Mouse (Mus musculus) limb, embryonic 12.5 days (tissue): ENCODE data around the gene Serpina9. TPM values are rescaled to one million over a fixed set of nuclear protein-coding genes. Genes with fewer than 3 reads are reported as not detected.

Experiments used
- ATAC-seq: fragments of 200-750 bp; cut with Nextera tagmentation; 2 replicates; pipeline ENCODE4 v1.8.0; 2017; ENCODE audit warnings: low read depth, moderate TSS enrichment; ENCODE audit not compliant: insufficient number of reproducible peaks, insufficient read depth, low FRiP score, low TSS enrichment
- H3K27ac ChIP-seq: fragments of 300-500 bp; sonication (generic); 2 replicates; pipeline ENCODE4 v1.5.1; 2016; ENCODE audit warnings: mild to moderate bottlenecking, moderate library complexity
- H3K27me3 ChIP-seq: fragments of 300-500 bp; sonication (generic); 2 replicates; pipeline ENCODE4 v1.6.1; 2016; ENCODE audit warnings: mild to moderate bottlenecking, moderate library complexity
- H3K36me3 ChIP-seq: fragments of 300-500 bp; sonication (generic); 2 replicates; pipeline ENCODE4 v1.6.1; 2016; ENCODE audit warnings: mild to moderate bottlenecking, moderate library complexity
- H3K4me1 ChIP-seq: fragments of 300-500 bp; sonication (generic); replicated peaks from 2 replicates; pipeline ENCODE4 v1.6.1; 2016
- H3K4me2 ChIP-seq: fragments of 300-500 bp; sonication (generic); 2 replicates; pipeline ENCODE4 v1.6.1; 2016; ENCODE audit warnings: mild to moderate bottlenecking, moderate library complexity
- H3K4me3 ChIP-seq: fragments of 300-500 bp; sonication (generic); replicated peaks from 2 replicates; pipeline ENCODE4 v1.5.1; 2016; ENCODE audit warnings: mild to moderate bottlenecking
- H3K9ac ChIP-seq: fragments of 300-500 bp; sonication (generic); replicated peaks from 2 replicates; pipeline ENCODE4 v1.6.1; 2016; ENCODE audit warnings: mild to moderate bottlenecking, moderate library complexity
- H3K9me3 ChIP-seq: fragments of 300-500 bp; sonication (generic); 2 replicates; pipeline ENCODE4 v1.6.1; 2016; ENCODE audit warnings: mild to moderate bottlenecking, moderate library complexity
- WGBS: fragments of 180-500 bp; shearing (Covaris S2); methylation state at CpG from one replicate; pipeline ENCODE4 v1.1.7; 2016; 5-methylcytosine and 5-hydroxymethylcytosine counted together
- polyA plus RNA-seq: library from polyadenylated mRNA; unstranded; fragments of >200 nt; fragmentation: Nextera tagmentation; extraction: Ambion mirVana; gene quantifications from 2 replicates; pipeline ENCODE4 v1.2.1, GENCODE M21; 2016

Serpina9 gene
- not detected in 2 replicates for polyA plus RNA-seq

DNA sequence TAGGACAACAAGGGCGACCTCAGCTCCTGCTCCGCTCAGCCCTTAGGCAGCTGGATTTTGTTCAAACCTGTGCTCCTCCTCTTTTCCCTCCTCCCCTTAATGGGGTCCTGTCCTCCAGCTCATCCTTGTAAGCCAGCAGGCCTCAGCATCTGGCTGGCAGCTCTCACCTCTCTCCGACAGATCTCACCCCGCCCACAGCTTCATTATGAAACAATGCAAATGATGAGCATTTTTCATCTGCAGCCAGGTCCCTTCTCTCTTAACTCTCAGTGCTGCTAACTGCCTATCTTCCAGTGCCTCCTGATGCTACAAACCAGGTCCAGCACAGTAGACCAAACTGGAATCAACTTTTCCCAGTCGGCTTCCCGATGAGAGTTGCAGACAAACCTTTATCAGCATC is at the start of gene Serpina9:
Serpina9 (minus strand) TSS at position 136 of the 400 bp plus-strand sequence.
- H3K4me1 ChIP-seq: no peaks in the 10 kb centered on the region
- H3K27ac ChIP-seq: no peak within 1 kb of the TSS
- no peak within 1 kb of the TSS for H3K4me2 ChIP-seq
- no peak within 1 kb of the TSS for H3K4me3 ChIP-seq
- H3K9ac ChIP-seq: no peak within 1 kb of the TSS
- H3K36me3 ChIP-seq: no peaks in the 10 kb centered on the region
- peaks cover 4% of the 10 kb centered on the region; the same call in 1 of the 2 replicates for H3K9me3 ChIP-seq
- WGBS: 81% methylated on average over 6 of the region's 6 CpGs
- ATAC-seq: no peak
- no peaks in the 10 kb centered on the region for H3K27me3 ChIP-seq

DNA sequence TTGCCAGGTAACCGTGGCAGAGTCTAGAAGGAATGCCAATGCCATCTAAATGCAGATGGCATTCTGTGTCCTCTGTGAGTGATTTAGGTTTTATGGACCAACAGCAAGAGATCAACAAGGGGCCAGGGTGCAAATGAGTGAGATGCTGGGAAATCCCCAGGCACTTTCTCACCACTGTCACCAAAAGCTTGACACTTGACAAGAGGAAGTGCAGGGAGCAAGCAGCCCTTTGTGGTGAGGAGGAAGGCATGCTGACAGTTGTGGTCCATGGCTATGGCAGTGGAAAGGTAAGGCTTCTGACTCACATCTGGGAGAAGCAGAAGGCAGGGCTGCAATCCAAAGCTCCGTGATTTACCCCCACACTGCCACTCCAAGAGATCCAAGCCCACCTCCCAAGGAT is 48.3 kb upstream of the Serpina9 start:
- WGBS: 47% methylated on average over 2 of the region's 2 CpGs
- no peaks in the 10 kb centered on the region for H3K36me3 ChIP-seq
- H3K9ac ChIP-seq: no peak overlapping the region
- no peak overlapping the region for H3K4me2 ChIP-seq
- no peak overlapping the region for H3K4me3 ChIP-seq
- H3K27me3 ChIP-seq: no peaks in the 10 kb centered on the region; the same call in 1 of the 2 replicates
- no peak for ATAC-seq
- H3K27ac ChIP-seq: no peak overlapping the region
- H3K4me1 ChIP-seq: no peaks in the 10 kb centered on the region
- no peaks in the 10 kb centered on the region for H3K9me3 ChIP-seq

DNA sequence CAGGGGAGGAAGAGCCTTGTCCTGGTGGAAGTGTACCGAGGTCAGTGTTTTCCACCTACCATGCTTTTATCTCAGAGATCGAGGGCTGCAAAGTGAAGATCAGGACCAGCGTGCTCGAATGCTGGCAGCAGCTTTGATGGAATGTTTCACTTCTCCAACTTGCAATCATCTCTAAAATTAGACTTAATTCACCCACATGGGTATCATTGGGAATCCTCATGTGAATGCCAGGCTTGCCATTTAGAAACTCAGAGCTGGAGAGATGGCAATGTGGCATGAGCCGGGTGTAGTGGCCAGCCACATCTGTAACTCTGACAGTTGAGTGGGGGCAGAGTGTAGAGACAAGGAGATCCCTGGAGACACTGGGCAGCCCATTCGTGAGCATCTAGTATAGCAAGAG is 46.6 kb upstream of the Serpina9 start:
- no peak for ATAC-seq
- 81% methylated on average over 6 of the region's 6 CpGs for WGBS

DNA sequence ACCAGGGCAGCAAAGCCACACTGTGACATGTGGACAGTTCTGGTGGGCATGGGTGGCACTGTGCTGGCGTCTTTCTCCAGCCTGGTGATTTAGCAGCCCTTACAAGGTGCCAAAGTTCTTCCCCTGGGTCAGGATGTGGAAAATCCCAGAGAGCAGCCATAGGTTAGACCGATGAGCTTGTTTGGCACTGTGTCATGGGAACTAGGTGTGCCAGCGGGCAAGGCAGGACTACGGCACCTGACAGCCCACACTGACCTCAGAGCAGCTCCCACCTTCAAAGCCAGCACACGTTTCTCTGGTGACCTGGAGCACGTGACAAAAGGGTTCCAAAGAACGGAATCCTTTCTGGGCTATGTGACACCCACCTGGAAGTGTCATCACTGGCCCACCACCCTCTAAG is 44.0 kb upstream of the Serpina9 start:
- no peaks in the 10 kb centered on the region; the same call in 1 of the 2 replicates for H3K27me3 ChIP-seq
- H3K4me3 ChIP-seq: no peak overlapping the region
- no peak overlapping the region for H3K4me2 ChIP-seq
- H3K4me1 ChIP-seq: no peaks in the 10 kb centered on the region
- ATAC-seq: no peak
- no peak overlapping the region for H3K27ac ChIP-seq
- no peaks in the 10 kb centered on the region for H3K36me3 ChIP-seq
- WGBS: 79% methylated on average over 7 of the region's 7 CpGs
- H3K9ac ChIP-seq: no peak overlapping the region
- H3K9me3 ChIP-seq: no peaks in the 10 kb centered on the region

More for the DNA sequence above, 46.6 kb upstream of the Serpina9 start:
- Histone ChIP-seq H3K4me1 (no peaks in the 10 kb centered on the region), H3K27ac (no peak overlapping the region), H3K4me2 (no peak overlapping the region), H3K9ac (no peak overlapping the region), H3K36me3 (no peaks in the 10 kb centered on the region), H3K27me3 (no peaks in the 10 kb centered on the region; the same call in 1 of the 2 replicates), H3K9me3 (no peaks in the 10 kb centered on the region), H3K4me3 (no peak overlapping the region)

- WGBS: 27% methylated on average over 4 of the region's 4 CpGs
- H3K9ac ChIP-seq: no peak overlapping the region
- H3K4me3 ChIP-seq: no peak overlapping the region
- H3K4me1 ChIP-seq: no peaks in the 10 kb centered on the region
- H3K27me3 ChIP-seq: no peaks in the 10 kb centered on the region; the same call in 1 of the 2 replicates
- no peak for ATAC-seq
- no peaks in the 10 kb centered on the region for H3K36me3 ChIP-seq
- no peak overlapping the region for H3K4me2 ChIP-seq
- no peak overlapping the region for H3K27ac ChIP-seq
- no peaks in the 10 kb centered on the region for H3K9me3 ChIP-seq
Measured at GRCm38 (mm10) chr12:104057050-104057449, 43.5 kb upstream of the Serpina9 start.

- H3K27me3 ChIP-seq: no peaks in the 10 kb centered on the region
Measured at GRCm38 (mm10) chr12:104055755-104056154, 42.2 kb upstream of the Serpina9 start.

GRCm38 (mm10) chr12:104053995-104054394 is 40.4 kb upstream of the Serpina9 start:
- Histone ChIP-seq H3K4me1 (no peaks in the 10 kb centered on the region), H3K27me3 (no peaks in the 10 kb centered on the region), H3K9ac (no peak overlapping the region), H3K4me3 (no peak overlapping the region), H3K9me3 (no peaks in the 10 kb centered on the region), H3K4me2 (no peak overlapping the region), H3K27ac (no peak overlapping the region), H3K36me3 (no peaks in the 10 kb centered on the region)
- WGBS: 69% methylated on average over 1 of the region's 1 CpGs
- no peak for ATAC-seq

More at GRCm38 (mm10) chr12:104055755-104056154, 42.2 kb upstream of the Serpina9 start:
- Histone ChIP-seq H3K36me3 (no peaks in the 10 kb centered on the region), H3K4me2 (no peak overlapping the region), H3K4me1 (no peaks in the 10 kb centered on the region), H3K9ac (no peak overlapping the region), H3K9me3 (no peaks in the 10 kb centered on the region), H3K27ac (no peak overlapping the region), H3K4me3 (no peak overlapping the region)
- no peak for ATAC-seq
- WGBS: 85% methylated on average over 8 of the region's 8 CpGs

DNA sequence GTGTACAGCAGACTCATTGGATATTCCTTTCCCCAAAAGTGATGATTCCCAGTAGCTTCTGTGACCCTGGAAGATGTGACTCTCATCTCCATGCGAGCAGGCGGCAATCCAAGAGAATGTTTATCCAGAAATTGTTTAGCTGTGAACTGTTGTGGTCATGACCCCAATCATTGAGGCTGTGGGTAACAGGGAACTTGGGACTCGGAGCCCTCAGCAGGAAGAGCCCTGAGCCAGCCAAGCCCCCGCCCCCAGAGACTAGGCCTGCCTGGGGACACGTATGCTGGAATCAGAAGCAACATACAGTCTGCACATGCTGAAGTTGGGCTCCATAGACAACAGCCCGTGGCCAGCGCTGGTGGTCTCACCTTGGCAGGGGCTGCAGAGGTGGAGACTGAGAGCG is 32.2 kb upstream of the Serpina9 start:
- Histone ChIP-seq H3K9ac (no peak overlapping the region), H3K9me3 (no peaks in the 10 kb centered on the region), H3K27me3 (no peaks in the 10 kb centered on the region), H3K4me1 (no peaks in the 10 kb centered on the region), H3K36me3 (no peaks in the 10 kb centered on the region), H3K4me3 (no peak overlapping the region), H3K27ac (no peak overlapping the region), H3K4me2 (no peak overlapping the region)
- no peak for ATAC-seq
- 87% methylated on average over 8 of the region's 8 CpGs for WGBS

DNA sequence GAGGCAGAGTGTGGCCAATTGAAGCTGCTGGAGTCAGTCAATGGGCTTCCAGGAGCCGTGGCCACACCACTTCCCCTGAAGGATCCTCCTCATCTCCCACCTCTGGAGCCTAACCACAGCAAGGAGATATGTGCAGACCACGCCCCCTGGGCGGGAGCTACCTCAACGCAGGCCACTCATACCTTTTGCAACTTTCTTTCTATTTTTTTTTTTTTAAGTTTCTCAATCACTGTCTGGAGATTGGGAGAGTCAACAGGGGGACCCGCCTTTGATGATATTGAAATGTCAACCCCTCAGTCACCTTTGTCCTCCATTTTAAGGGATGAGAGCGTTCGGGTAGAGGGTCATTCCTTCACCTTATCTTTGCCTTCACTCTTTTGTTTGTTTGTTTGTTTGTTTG is 30.8 kb upstream of the Serpina9 start, which contains the start of gene Serpina12:
Serpina12 (minus strand) TSS at position 101 of the 400 bp plus-strand sequence.
- no peaks in the 10 kb centered on the region for H3K27me3 ChIP-seq
- no peaks in the 10 kb centered on the region for H3K4me1 ChIP-seq
- WGBS: 81% methylated on average over 7 of the region's 7 CpGs
- no peaks in the 10 kb centered on the region for H3K9me3 ChIP-seq
- no peak within 1 kb of the TSS for H3K4me2 ChIP-seq
- no peak for ATAC-seq
- H3K4me3 ChIP-seq: no peak within 1 kb of the TSS
- H3K9ac ChIP-seq: no peak within 1 kb of the TSS
- no peak within 1 kb of the TSS for H3K27ac ChIP-seq
- H3K36me3 ChIP-seq: no peaks in the 10 kb centered on the region

DNA sequence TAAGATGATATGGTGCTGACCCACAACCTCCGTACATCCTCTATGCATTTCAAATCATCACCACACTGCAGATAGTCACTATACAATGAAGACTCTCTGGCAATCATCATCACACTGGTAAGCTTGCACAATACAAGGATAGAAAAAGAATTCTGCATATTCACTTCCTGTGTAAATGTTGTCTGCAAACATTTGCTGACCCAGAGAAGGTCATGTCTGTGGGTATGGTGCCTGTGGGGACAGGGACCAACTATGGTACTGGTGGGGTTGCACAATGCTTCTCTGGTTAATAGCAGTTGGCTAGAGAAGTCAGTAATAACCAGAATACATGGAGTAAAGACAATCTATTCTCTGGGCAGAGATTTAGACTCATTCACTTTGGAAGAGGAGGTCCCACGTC is 29.2 kb upstream of the Serpina9 start:
- 98% methylated on average over 2 of the region's 2 CpGs for WGBS
- no peak overlapping the region for H3K4me3 ChIP-seq
- H3K9me3 ChIP-seq: no peaks in the 10 kb centered on the region
- no peaks in the 10 kb centered on the region for H3K27me3 ChIP-seq
- no peak overlapping the region for H3K4me2 ChIP-seq
- H3K9ac ChIP-seq: no peak overlapping the region
- H3K4me1 ChIP-seq: no peaks in the 10 kb centered on the region
- no peak overlapping the region for H3K27ac ChIP-seq
- ATAC-seq: no peak
- H3K36me3 ChIP-seq: no peaks in the 10 kb centered on the region

DNA sequence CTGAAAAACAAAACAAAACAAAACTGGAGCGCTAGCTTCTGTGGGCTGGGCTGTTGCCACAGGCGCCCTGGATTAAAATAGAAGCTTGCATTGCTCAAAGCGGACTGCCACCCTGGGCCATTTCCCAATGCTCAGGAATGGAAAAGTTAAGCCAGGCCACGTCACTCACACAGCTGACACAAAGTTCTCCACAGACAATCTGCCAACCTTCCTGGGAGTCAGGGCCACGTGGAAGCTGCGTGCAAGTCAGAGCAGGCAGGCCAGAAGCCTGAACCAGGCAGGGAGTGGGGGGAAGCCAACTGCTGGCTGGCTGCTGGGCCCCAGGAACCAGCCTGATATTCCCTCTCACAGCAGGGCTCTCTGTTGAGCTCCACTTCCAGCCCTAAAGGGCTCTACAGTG is 27.8 kb upstream of the Serpina9 start:
- no peak overlapping the region for H3K27ac ChIP-seq
- WGBS: 75% methylated on average over 6 of the region's 6 CpGs

DNA sequence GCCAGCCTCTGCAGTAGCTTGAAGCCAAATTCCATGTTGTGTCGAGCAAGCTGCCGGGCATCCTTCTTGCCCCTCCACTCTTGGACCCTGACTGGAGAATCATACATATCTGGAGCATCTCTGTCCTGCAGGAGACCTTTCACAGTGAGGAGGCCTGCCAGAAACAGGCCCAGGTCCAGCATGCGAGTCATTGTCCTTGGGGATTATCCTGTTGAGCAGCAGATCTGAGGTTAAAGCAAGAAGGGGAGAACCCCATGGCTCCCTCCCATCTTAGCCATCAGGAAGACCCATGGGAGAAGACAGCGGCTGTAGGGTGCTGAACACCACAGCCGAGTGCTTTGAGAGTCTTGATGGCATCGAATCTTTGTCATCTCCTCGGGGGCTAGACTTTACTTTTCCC is 24.6 kb upstream of the Serpina9 start:
- no peak overlapping the region for H3K4me3 ChIP-seq
- no peak for ATAC-seq
- 92% methylated on average over 7 of the region's 7 CpGs for WGBS

More for the DNA sequence above, 27.8 kb upstream of the Serpina9 start:
- Histone ChIP-seq H3K27me3 (no peaks in the 10 kb centered on the region), H3K9ac (no peak overlapping the region), H3K4me3 (no peak overlapping the region), H3K4me1 (no peaks in the 10 kb centered on the region), H3K36me3 (no peaks in the 10 kb centered on the region), H3K9me3 (no peaks in the 10 kb centered on the region), H3K4me2 (no peak overlapping the region)
- no peak for ATAC-seq

More for the DNA sequence above, 24.6 kb upstream of the Serpina9 start:
- Histone ChIP-seq H3K4me1 (no peaks in the 10 kb centered on the region), H3K9me3 (no peaks in the 10 kb centered on the region), H3K4me2 (no peak overlapping the region), H3K27ac (no peak overlapping the region), H3K9ac (no peak overlapping the region), H3K36me3 (no peaks in the 10 kb centered on the region), H3K27me3 (no peaks in the 10 kb centered on the region)
